ENCODE assay signal across 22 mouse cellular contexts in genomic region chr5:99391525-99391924, GRCm38 (mm10).
DNase-seq lines count a peak whose midpoint lies in the region; ATAC-seq lines count a peak whose summit lies in the region.
"Had no signal": no experiment of that assay in that cellular context is flagged by ENCODE, and none has a peak within 500 bp of the region (broad histone marks: within the 10 kb centered on the region; RNA-seq: fewer than 3 reads in every experiment).

No protein-coding gene starts in this region.

- no peak overlapping the region for H3K27ac ChIP-seq in forebrain, embryonic 11.5 days (ENCODE audit: low read depth, low read length)
- H3K27ac ChIP-seq in forebrain, embryonic 13.5 days = no peak overlapping the region
- no peak overlapping the region for H3K27ac ChIP-seq in kidney, embryonic 15.5 days
- H3K27ac ChIP-seq in midbrain, embryonic 12.5 days (replicated peaks) = no peak overlapping the region
- no peak overlapping the region for H3K27ac ChIP-seq in midbrain, embryonic 16.5 days (ENCODE audit: low read length)
- H3K27ac ChIP-seq: forebrain, embryonic 10.5 days; hindbrain, embryonic 15.5 days; limb, embryonic 13.5 days; liver, embryonic 12.5 days had no signal

- WGBS in forebrain, embryonic 11.5 days = 6% methylated on average over 3 of the region's 3 CpGs
- 4% methylated on average over 3 of the region's 3 CpGs for WGBS in forebrain, embryonic 13.5 days
- 32% methylated on average over 3 of the region's 3 CpGs for WGBS in kidney, embryonic 15.5 days
- WGBS in midbrain, embryonic 12.5 days = 17% methylated on average over 3 of the region's 3 CpGs
- 16% methylated on average over 3 of the region's 3 CpGs for WGBS in midbrain, embryonic 16.5 days

- peaks cover 3% of the 10 kb centered on the region for H3K27me3 ChIP-seq in forebrain, embryonic 11.5 days (ENCODE audit: control insufficient read depth, insufficient read depth, low read length)
- peaks cover 26% of the 10 kb centered on the region for H3K27me3 ChIP-seq in forebrain, embryonic 13.5 days
- no peaks in the 10 kb centered on the region for H3K27me3 ChIP-seq in kidney, embryonic 15.5 days
- peaks cover 94% of the 10 kb centered on the region for H3K27me3 ChIP-seq in midbrain, embryonic 12.5 days
- peaks cover 16% of the 10 kb centered on the region for H3K27me3 ChIP-seq in midbrain, embryonic 16.5 days (ENCODE audit: control insufficient read depth, insufficient read depth, low read depth, low read length)
- H3K27me3 ChIP-seq: heart, embryonic 12.5 days; limb, embryonic 13.5 days; liver, embryonic 12.5 days had no signal

- ATAC-seq in forebrain, embryonic 11.5 days (replicated peaks; ENCODE audit: low FRiP score) = peak; percentile 78; the same call in 1 of the 2 replicates
- no peak for ATAC-seq in forebrain, embryonic 13.5 days
- ATAC-seq in kidney, embryonic 15.5 days (replicated peaks; ENCODE audit: low FRiP score) = no peak; the same call in 1 of the 2 replicates
- peak; percentile 62; the same call in 1 of the 2 replicates for ATAC-seq in midbrain, embryonic 12.5 days (ENCODE audit: low FRiP score, low read depth)
- ATAC-seq in midbrain, embryonic 16.5 days = no peak
- ATAC-seq in inflammation-experienced regulatory T-cells, adult 6 months = no peak
- ATAC-seq: CD4-positive, CD25-positive, alpha-beta regulatory T cell, adult 4 months; intestine, embryonic 16.5 days; liver, embryonic 12.5 days had no signal

- H3K9ac ChIP-seq in forebrain, embryonic 11.5 days (ENCODE audit: low read length) = no peak overlapping the region
- no peak overlapping the region for H3K9ac ChIP-seq in forebrain, embryonic 13.5 days
- H3K9ac ChIP-seq in kidney, embryonic 15.5 days = no peak overlapping the region
- no peak overlapping the region for H3K9ac ChIP-seq in midbrain, embryonic 12.5 days (replicated peaks)
- no peak overlapping the region for H3K9ac ChIP-seq in midbrain, embryonic 16.5 days (ENCODE audit: low read depth, low read length)
- H3K9ac ChIP-seq: heart, embryonic 12.5 days; hindbrain, embryonic 15.5 days; limb, embryonic 13.5 days; liver, embryonic 12.5 days had no signal

- no peak overlapping the region for H3K4me2 ChIP-seq in forebrain, embryonic 11.5 days (ENCODE audit: low read depth, low read length, severe bottlenecking)
- no peak overlapping the region for H3K4me2 ChIP-seq in forebrain, embryonic 13.5 days
- H3K4me2 ChIP-seq in kidney, embryonic 15.5 days = no peak overlapping the region
- no peak overlapping the region for H3K4me2 ChIP-seq in midbrain, embryonic 12.5 days (replicated peaks)
- no peak overlapping the region for H3K4me2 ChIP-seq in midbrain, embryonic 16.5 days (ENCODE audit: low read length)
- H3K4me2 ChIP-seq: heart, embryonic 12.5 days; hindbrain, embryonic 15.5 days; limb, embryonic 13.5 days; liver, embryonic 12.5 days had no signal

- H3K4me3 ChIP-seq in forebrain, embryonic 11.5 days (ENCODE audit: low read depth, low read length) = no peak overlapping the region
- no peak overlapping the region for H3K4me3 ChIP-seq in forebrain, embryonic 13.5 days
- H3K4me3 ChIP-seq in kidney, embryonic 15.5 days (replicated peaks) = no peak overlapping the region
- no peak overlapping the region for H3K4me3 ChIP-seq in midbrain, embryonic 12.5 days
- no peak overlapping the region for H3K4me3 ChIP-seq in midbrain, embryonic 16.5 days (ENCODE audit: low read depth, low read length)
- H3K4me3 ChIP-seq: forebrain, embryonic 10.5 days; heart, embryonic 12.5 days; hindbrain, embryonic 15.5 days; limb, embryonic 13.5 days; liver, embryonic 12.5 days had no signal

- no peaks in the 10 kb centered on the region for H3K9me3 ChIP-seq in forebrain, embryonic 11.5 days (ENCODE audit: control insufficient read depth, low read length)
- no peaks in the 10 kb centered on the region for H3K9me3 ChIP-seq in forebrain, embryonic 13.5 days (replicated peaks)
- no peaks in the 10 kb centered on the region for H3K9me3 ChIP-seq in kidney, embryonic 15.5 days (replicated peaks)
- no peaks in the 10 kb centered on the region for H3K9me3 ChIP-seq in midbrain, embryonic 12.5 days
- H3K9me3 ChIP-seq in midbrain, embryonic 16.5 days (replicated peaks; ENCODE audit: control insufficient read depth, low read length, poor library complexity, severe bottlenecking) = no peaks in the 10 kb centered on the region
- H3K9me3 ChIP-seq: forebrain, embryonic 10.5 days; heart, embryonic 12.5 days; hindbrain, embryonic 15.5 days; limb, embryonic 13.5 days; liver, embryonic 12.5 days had no signal

- H3K36me3 ChIP-seq in forebrain, embryonic 11.5 days (ENCODE audit: control insufficient read depth, insufficient read depth, low read length) = no peaks in the 10 kb centered on the region
- H3K36me3 ChIP-seq in forebrain, embryonic 13.5 days (ENCODE audit: poor library complexity, severe bottlenecking) = no peaks in the 10 kb centered on the region
- no peaks in the 10 kb centered on the region for H3K36me3 ChIP-seq in kidney, embryonic 15.5 days
- no peaks in the 10 kb centered on the region for H3K36me3 ChIP-seq in midbrain, embryonic 12.5 days
- no peaks in the 10 kb centered on the region for H3K36me3 ChIP-seq in midbrain, embryonic 16.5 days (ENCODE audit: control insufficient read depth, insufficient read depth, low read length)
- H3K36me3 ChIP-seq: forebrain, embryonic 10.5 days; heart, embryonic 12.5 days; hindbrain, embryonic 15.5 days; limb, embryonic 13.5 days; liver, embryonic 12.5 days had no signal

- no peak for DNase-seq in forebrain, embryonic 11.5 days (ENCODE audit: low spot score)
- DNase-seq in kidney, adult 18-20 months = peak; percentile 10
- DNase-seq in retina, embryonic 14.5 days (ENCODE audit: low spot score) = peak; percentile 76
- DNase-seq: cerebellum, adult 11-12 months; cerebellum, postnatal 10 days; gastrocnemius, postnatal 25 days; lung, adult 18-20 months; lung, postnatal 10 days; right cerebral cortex, postnatal 25 days; spleen, adult 18-20 months had no signal

- peaks cover 10% of the 10 kb centered on the region; the same call in 1 of the 2 replicates for H3K4me1 ChIP-seq in forebrain, embryonic 11.5 days (replicated peaks; ENCODE audit: control insufficient read depth, insufficient read depth, low read length)
- H3K4me1 ChIP-seq in forebrain, embryonic 13.5 days = peaks cover 12% of the 10 kb centered on the region
- H3K4me1 ChIP-seq in kidney, embryonic 15.5 days = peaks cover 41% of the 10 kb centered on the region
- peaks cover 15% of the 10 kb centered on the region for H3K4me1 ChIP-seq in midbrain, embryonic 12.5 days
- peaks cover 4% of the 10 kb centered on the region for H3K4me1 ChIP-seq in midbrain, embryonic 16.5 days (ENCODE audit: control insufficient read depth, insufficient read depth, low read length)
- H3K4me1 ChIP-seq: limb, embryonic 13.5 days had no signal

Comparison
In these comparisons a context has a peak if more than half of its experiments do, and no peak if none do; other contexts are left out.
1. ATAC-seq: peak in forebrain, embryonic 11.5 days (single experiment) and midbrain, embryonic 12.5 days (single experiment); none in forebrain, embryonic 13.5 days (single experiment), kidney, embryonic 15.5 days (single experiment), midbrain, embryonic 16.5 days (single experiment) and inflammation-experienced regulatory T-cells, adult 6 months (single experiment).